Mouse (Mus musculus): Measurements from ENCODE around the gene Wipf1. TPM values are rescaled to one million over a fixed set of nuclear protein-coding genes. Genes with fewer than 3 reads are reported as not detected.

The Wipf1 gene
- polyA plus RNA-seq, 1 experiment = 7.8 TPM

GRCm38 (mm10) chr2:73518966-73519365 is 10.6 kb downstream of the Wipf1 start:
- Histone ChIP-seq H3K36me3 (ENCODE audit: control insufficient read depth, insufficient read depth, low read length, poor library complexity, severe bottlenecking) (no peaks in the 10 kb centered on the region), H3K4me3 (ENCODE audit: low read depth, low read length) (no peak overlapping the region), H3K27ac (ENCODE audit: insufficient read depth, low read length) (no peak overlapping the region), H3K4me1 (ENCODE audit: control insufficient read depth, insufficient read depth, low read length) (no peaks in the 10 kb centered on the region), H3K9me3 (replicated peaks; ENCODE audit: control insufficient read depth, insufficient read depth, low read length, poor library complexity, severe bottlenecking) (no peaks in the 10 kb centered on the region), H3K27me3 (ENCODE audit: control insufficient read depth, insufficient read depth, low read length, poor library complexity, severe bottlenecking) (no peaks in the 10 kb centered on the region), H3K9ac (ENCODE audit: low read depth, poor library complexity, severe bottlenecking) (no peak overlapping the region)
- no peak for TF ChIP-seq POLR2A (IDR thresholded peaks at IDR 0.05; ENCODE audit: insufficient read depth, low read length)
- no peak for TF ChIP-seq CTCF (IDR thresholded peaks at IDR 0.05; ENCODE audit: low read depth, low read length)
- no peak for TF ChIP-seq EP300 (IDR thresholded peaks at IDR 0.05; ENCODE audit: insufficient read depth, low read depth, low read length)

- H3K27ac ChIP-seq (ENCODE audit: insufficient read depth, low read length) = no peak overlapping the region
- H3K27me3 ChIP-seq (ENCODE audit: control insufficient read depth, insufficient read depth, low read length, poor library complexity, severe bottlenecking) = no peaks in the 10 kb centered on the region
- H3K4me3 ChIP-seq (ENCODE audit: low read depth, low read length) = no peak overlapping the region
- no peaks in the 10 kb centered on the region for H3K9me3 ChIP-seq (replicated peaks; ENCODE audit: control insufficient read depth, insufficient read depth, low read length, poor library complexity, severe bottlenecking)
- no peaks in the 10 kb centered on the region for H3K36me3 ChIP-seq (ENCODE audit: control insufficient read depth, insufficient read depth, low read length, poor library complexity, severe bottlenecking)
- H3K4me1 ChIP-seq (ENCODE audit: control insufficient read depth, insufficient read depth, low read length) = no peaks in the 10 kb centered on the region
- no peak overlapping the region for H3K9ac ChIP-seq (ENCODE audit: low read depth, poor library complexity, severe bottlenecking)
- TF ChIP-seq CTCF (IDR thresholded peaks at IDR 0.05; ENCODE audit: low read depth, low read length) = no peak
- TF ChIP-seq EP300 (IDR thresholded peaks at IDR 0.05; ENCODE audit: insufficient read depth, low read depth, low read length) = no peak
- no peak for TF ChIP-seq POLR2A (IDR thresholded peaks at IDR 0.05; ENCODE audit: insufficient read depth, low read length)
These were observed 11.2 kb downstream of the Wipf1 start for GRCm38 (mm10) chr2:73518311-73518710.

GRCm38 (mm10) chr2:73514178-73514577 is 15.4 kb downstream of the Wipf1 start:
- no peak overlapping the region for H3K27ac ChIP-seq (ENCODE audit: insufficient read depth, low read length)

GRCm38 (mm10) chr2:73513204-73513749 is 16.3 kb downstream of the Wipf1 start:
- Histone ChIP-seq H3K9me3 (replicated peaks; ENCODE audit: control insufficient read depth, insufficient read depth, low read length, poor library complexity, severe bottlenecking) (no peaks in the 10 kb centered on the region), H3K4me3 (ENCODE audit: low read depth, low read length) (no peak overlapping the region), H3K36me3 (ENCODE audit: control insufficient read depth, insufficient read depth, low read length, poor library complexity, severe bottlenecking) (no peaks in the 10 kb centered on the region), H3K9ac (ENCODE audit: low read depth, poor library complexity, severe bottlenecking) (no peak overlapping the region), H3K4me1 (ENCODE audit: control insufficient read depth, insufficient read depth, low read length) (peaks cover 5% of the 10 kb centered on the region), H3K27me3 (ENCODE audit: control insufficient read depth, insufficient read depth, low read length, poor library complexity, severe bottlenecking) (no peaks in the 10 kb centered on the region), H3K27ac (ENCODE audit: insufficient read depth, low read length) (no peak overlapping the region)
- TF ChIP-seq EP300 (IDR thresholded peaks at IDR 0.05; ENCODE audit: insufficient read depth, low read depth, low read length) (no peak), POLR2A (IDR thresholded peaks at IDR 0.05; ENCODE audit: insufficient read depth, low read length) (no peak), CTCF (IDR thresholded peaks at IDR 0.05; ENCODE audit: low read depth, low read length) (no peak)

More at GRCm38 (mm10) chr2:73514178-73514577, 15.4 kb downstream of the Wipf1 start:
- Histone ChIP-seq H3K27me3 (ENCODE audit: control insufficient read depth, insufficient read depth, low read length, poor library complexity, severe bottlenecking) (no peaks in the 10 kb centered on the region), H3K4me3 (ENCODE audit: low read depth, low read length) (no peak overlapping the region), H3K9me3 (replicated peaks; ENCODE audit: control insufficient read depth, insufficient read depth, low read length, poor library complexity, severe bottlenecking) (no peaks in the 10 kb centered on the region), H3K36me3 (ENCODE audit: control insufficient read depth, insufficient read depth, low read length, poor library complexity, severe bottlenecking) (no peaks in the 10 kb centered on the region), H3K9ac (ENCODE audit: low read depth, poor library complexity, severe bottlenecking) (no peak overlapping the region), H3K4me1 (ENCODE audit: control insufficient read depth, insufficient read depth, low read length) (peaks cover 5% of the 10 kb centered on the region)
- no peak for TF ChIP-seq CTCF (IDR thresholded peaks at IDR 0.05; ENCODE audit: low read depth, low read length)
- TF ChIP-seq EP300 (IDR thresholded peaks at IDR 0.05; ENCODE audit: insufficient read depth, low read depth, low read length) = no peak
- no peak for TF ChIP-seq POLR2A (IDR thresholded peaks at IDR 0.05; ENCODE audit: insufficient read depth, low read length)

GRCm38 (mm10) chr2:73512044-73512443 is 17.5 kb downstream of the Wipf1 start:
- no peak for TF ChIP-seq CTCF (IDR thresholded peaks at IDR 0.05; ENCODE audit: low read depth, low read length)
- no peak for TF ChIP-seq EP300 (IDR thresholded peaks at IDR 0.05; ENCODE audit: insufficient read depth, low read depth, low read length)
- no peak for TF ChIP-seq POLR2A (IDR thresholded peaks at IDR 0.05; ENCODE audit: insufficient read depth, low read length)
- Histone ChIP-seq H3K9me3 (replicated peaks; ENCODE audit: control insufficient read depth, insufficient read depth, low read length, poor library complexity, severe bottlenecking) (no peaks in the 10 kb centered on the region), H3K4me3 (ENCODE audit: low read depth, low read length) (no peak overlapping the region), H3K36me3 (ENCODE audit: control insufficient read depth, insufficient read depth, low read length, poor library complexity, severe bottlenecking) (no peaks in the 10 kb centered on the region), H3K27ac (ENCODE audit: insufficient read depth, low read length) (no peak overlapping the region), H3K27me3 (ENCODE audit: control insufficient read depth, insufficient read depth, low read length, poor library complexity, severe bottlenecking) (no peaks in the 10 kb centered on the region), H3K9ac (ENCODE audit: low read depth, poor library complexity, severe bottlenecking) (no peak overlapping the region), H3K4me1 (ENCODE audit: control insufficient read depth, insufficient read depth, low read length) (peaks cover 5% of the 10 kb centered on the region)

GRCm38 (mm10) chr2:73510731-73511360 is 18.7 kb downstream of the Wipf1 start:
- Histone ChIP-seq H3K9me3 (replicated peaks; ENCODE audit: control insufficient read depth, insufficient read depth, low read length, poor library complexity, severe bottlenecking) (no peaks in the 10 kb centered on the region), H3K4me1 (ENCODE audit: control insufficient read depth, insufficient read depth, low read length) (peaks cover 5% of the 10 kb centered on the region)
- TF ChIP-seq POLR2A (IDR thresholded peaks at IDR 0.05; ENCODE audit: insufficient read depth, low read length) = no peak
- no peak for TF ChIP-seq CTCF (IDR thresholded peaks at IDR 0.05; ENCODE audit: low read depth, low read length)

More at GRCm38 (mm10) chr2:73510731-73511360, 18.7 kb downstream of the Wipf1 start:
- Histone ChIP-seq H3K27me3 (ENCODE audit: control insufficient read depth, insufficient read depth, low read length, poor library complexity, severe bottlenecking) (no peaks in the 10 kb centered on the region), H3K27ac (ENCODE audit: insufficient read depth, low read length) (no peak overlapping the region), H3K36me3 (ENCODE audit: control insufficient read depth, insufficient read depth, low read length, poor library complexity, severe bottlenecking) (no peaks in the 10 kb centered on the region), H3K9ac (ENCODE audit: low read depth, poor library complexity, severe bottlenecking) (no peak overlapping the region), H3K4me3 (ENCODE audit: low read depth, low read length) (no peak overlapping the region)
